Mouse (Mus musculus): ENCODE measurements at regions not wholly inside any gene's neighbourhood (a gene's known extent, or its start where the extent isn't known, plus 50 kb on each side); places are given as distances from the start of the nearest gene placed in this dataset.

DNA sequence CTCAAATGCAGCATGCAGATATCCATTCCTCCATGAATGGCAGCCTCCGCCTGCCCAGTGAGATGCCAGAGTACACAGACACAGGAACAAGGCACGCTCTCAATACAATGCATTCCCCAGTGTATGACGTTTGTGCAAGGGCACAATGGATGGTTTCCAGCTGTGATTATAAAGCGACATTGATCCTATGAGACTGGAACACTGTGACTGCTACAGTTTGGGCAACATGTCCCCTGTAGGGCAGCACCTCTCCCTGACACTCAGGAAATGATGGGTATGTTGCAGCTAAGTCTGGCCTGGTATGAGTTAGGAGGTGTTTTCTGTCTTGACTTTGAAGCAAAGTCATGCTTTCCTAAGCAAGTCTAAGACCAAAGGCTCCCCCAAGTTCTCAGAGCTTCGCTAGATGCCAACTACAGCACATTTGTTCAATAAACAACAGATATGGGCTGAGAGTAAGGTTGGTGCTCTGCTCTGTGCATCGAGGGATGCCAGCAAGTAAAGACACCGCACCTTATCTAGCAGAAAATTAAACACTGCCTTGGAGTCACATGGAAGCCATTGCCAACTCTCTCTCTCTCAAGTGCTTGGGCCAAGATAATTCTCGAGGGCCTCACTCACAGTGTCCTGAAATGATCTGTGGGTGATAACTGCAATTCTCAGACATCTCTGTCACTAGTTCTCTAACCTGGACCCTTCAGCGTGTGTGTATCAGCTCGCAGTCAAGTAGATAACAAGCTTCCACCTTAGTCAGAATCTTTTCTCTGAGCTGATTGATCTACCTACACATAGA, 124.1 kb upstream of the Thbs1 start:
- ATAC-seq (ENCODE audit: low FRiP score), result no peak
- 79% methylated on average over 10 of the region's 10 CpGs for WGBS
- Histone ChIP-seq H3K4me1 (replicated peaks) (0 out of 2 replicates have a peak, but pooled peaks cover 5% of the 10 kb centered on the region), H3K36me3 (no peaks in the 10 kb centered on the region), H3K4me3 (no peak overlapping the region), H3K4me2 (no peak overlapping the region), H3K9me3 (no peaks in the 10 kb centered on the region), H3K9ac (no peak overlapping the region), H3K27ac (no peak overlapping the region), H3K27me3 (no peaks in the 10 kb centered on the region)

DNA sequence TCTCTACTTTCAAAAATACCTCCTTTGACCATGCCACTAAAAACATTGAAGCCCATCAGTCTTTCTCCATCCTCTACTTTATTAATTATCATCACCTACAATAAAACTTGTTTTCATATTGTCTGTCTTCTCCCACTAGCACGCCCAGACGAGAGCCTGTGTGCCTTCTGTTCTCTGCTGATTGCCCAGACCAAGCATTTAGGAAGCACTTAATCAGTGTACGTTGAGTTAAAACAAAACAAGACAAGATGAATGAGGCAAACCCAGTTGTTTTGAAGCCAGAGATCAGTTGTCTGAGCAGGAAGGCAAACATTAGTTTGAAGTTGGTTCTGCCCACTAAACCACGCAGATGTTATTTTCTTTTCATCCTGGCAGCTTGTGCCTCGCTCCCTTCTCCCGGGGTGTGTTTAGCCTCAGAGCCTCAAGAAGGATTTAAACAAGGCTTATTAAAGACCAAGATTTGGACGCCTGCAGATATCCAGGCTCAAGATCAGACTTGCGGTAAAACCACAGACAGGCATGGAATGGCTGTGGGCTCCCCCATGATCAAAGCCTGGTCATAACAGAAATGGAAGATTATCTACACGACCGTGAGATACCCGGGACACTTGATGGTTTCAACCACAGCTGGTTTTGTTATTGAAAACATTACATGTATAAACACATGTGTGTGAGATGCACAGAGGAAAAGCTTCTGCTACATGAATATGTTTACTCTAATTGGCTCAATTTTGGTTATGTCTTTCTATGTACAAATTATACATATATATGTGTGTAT, 123.1 kb upstream of the Thbs1 start:
- no peak overlapping the region for H3K4me2 ChIP-seq
- H3K9me3 ChIP-seq, result no peaks in the 10 kb centered on the region
- 78% methylated on average over 11 of the region's 11 CpGs for WGBS
- no peak overlapping the region for H3K9ac ChIP-seq
- ATAC-seq (ENCODE audit: low FRiP score), result no peak
- no peak overlapping the region for H3K4me3 ChIP-seq
- H3K4me1 ChIP-seq (replicated peaks), result 0 out of 2 replicates have a peak, but pooled peaks cover 5% of the 10 kb centered on the region
- H3K27ac ChIP-seq, result no peak overlapping the region
- no peaks in the 10 kb centered on the region for H3K27me3 ChIP-seq
- no peaks in the 10 kb centered on the region for H3K36me3 ChIP-seq

GRCm38 (mm10) chr2:117989215-117989614, 122.5 kb upstream of the Thbs1 start:
- no peak overlapping the region for H3K4me3 ChIP-seq
- H3K4me2 ChIP-seq, result no peak overlapping the region
- no peaks in the 10 kb centered on the region for H3K27me3 ChIP-seq
- no peaks in the 10 kb centered on the region for H3K9me3 ChIP-seq
- H3K27ac ChIP-seq, result no peak overlapping the region
- no peak for ATAC-seq (ENCODE audit: low FRiP score)
- 89% methylated on average over 8 of the region's 8 CpGs for WGBS
- H3K9ac ChIP-seq, result no peak overlapping the region
- H3K4me1 ChIP-seq (replicated peaks), result 0 out of 2 replicates have a peak, but pooled peaks cover 5% of the 10 kb centered on the region
- H3K36me3 ChIP-seq, result no peaks in the 10 kb centered on the region

- no peaks in the 10 kb centered on the region for H3K36me3 ChIP-seq
- H3K9me3 ChIP-seq, result no peaks in the 10 kb centered on the region
- no peak overlapping the region for H3K4me3 ChIP-seq
- WGBS, result 77% methylated on average over 14 of the region's 14 CpGs
- H3K4me1 ChIP-seq (replicated peaks), result no peaks in the 10 kb centered on the region
- no peak overlapping the region for H3K9ac ChIP-seq
- H3K27ac ChIP-seq, result no peak overlapping the region
- ATAC-seq (ENCODE audit: low FRiP score), result no peak
- H3K4me2 ChIP-seq, result no peak overlapping the region
- H3K27me3 ChIP-seq, result no peaks in the 10 kb centered on the region
Measured at GRCm38 (mm10) chr2:117996130-117997083, 115.3 kb upstream of the Thbs1 start.

- Histone ChIP-seq H3K9ac (no peak overlapping the region), H3K9me3 (no peaks in the 10 kb centered on the region), H3K4me3 (no peak overlapping the region), H3K27me3 (no peaks in the 10 kb centered on the region), H3K4me2 (no peak overlapping the region), H3K27ac (no peak overlapping the region), H3K4me1 (replicated peaks) (no peaks in the 10 kb centered on the region), H3K36me3 (no peaks in the 10 kb centered on the region)
- ATAC-seq (ENCODE audit: low FRiP score), result no peak
- 72% methylated on average over 6 of the region's 6 CpGs for WGBS
Measured at GRCm38 (mm10) chr2:117999641-118000040, 112.0 kb upstream of the Thbs1 start.

GRCm38 (mm10) chr2:118004191-118004590, 107.5 kb upstream of the Thbs1 start:
- Histone ChIP-seq H3K4me2 (no peak overlapping the region), H3K36me3 (no peaks in the 10 kb centered on the region), H3K4me3 (no peak overlapping the region), H3K27me3 (no peaks in the 10 kb centered on the region), H3K4me1 (replicated peaks) (no peaks in the 10 kb centered on the region), H3K9ac (no peak overlapping the region), H3K9me3 (no peaks in the 10 kb centered on the region), H3K27ac (no peak overlapping the region)
- 92% methylated on average over 5 of the region's 5 CpGs for WGBS
- ATAC-seq (ENCODE audit: low FRiP score), result no peak

DNA sequence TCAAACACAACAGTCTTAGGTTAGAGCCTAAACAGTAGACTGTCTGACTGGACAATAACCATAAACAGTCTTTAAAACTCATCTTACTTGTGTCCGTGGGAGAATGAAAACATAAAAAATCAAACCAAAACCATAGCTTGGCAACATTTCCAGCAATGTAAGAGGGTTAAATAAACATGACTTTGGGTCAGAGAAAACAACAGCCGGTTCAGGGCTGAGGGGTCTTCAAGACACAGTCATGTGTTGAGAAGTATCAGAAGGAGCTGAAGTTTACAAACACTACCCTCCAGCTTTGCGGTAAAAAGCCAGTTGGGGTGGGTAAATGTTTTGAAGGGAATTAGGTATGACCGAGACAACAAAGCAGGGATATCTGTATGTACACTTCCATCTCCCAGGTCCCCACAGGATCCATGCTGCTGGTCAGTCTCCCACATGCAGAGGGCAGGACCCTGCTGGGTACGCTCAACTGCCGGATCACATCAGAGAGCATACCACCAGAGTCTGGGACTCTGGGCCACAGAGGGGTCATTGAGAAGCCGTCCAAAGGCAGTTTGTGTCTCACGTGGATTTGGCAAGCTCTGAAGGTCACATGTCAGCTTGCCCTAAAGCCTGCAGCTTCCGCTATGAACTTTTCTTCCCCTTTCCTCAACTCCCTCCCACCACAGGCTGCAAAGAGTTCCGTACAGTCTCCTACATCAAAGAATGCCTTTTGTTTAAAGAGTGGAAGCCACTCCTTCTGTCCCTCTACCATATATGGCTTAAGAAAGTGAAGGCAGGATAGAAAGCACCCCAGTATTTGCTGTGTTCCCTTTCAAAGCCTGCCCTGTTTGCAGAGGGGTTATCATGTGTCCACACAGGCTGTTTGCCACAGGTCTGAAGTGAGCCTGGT, 103.9 kb upstream of the Thbs1 start:
- Histone ChIP-seq H3K27ac (no peak overlapping the region), H3K4me1 (replicated peaks) (no peaks in the 10 kb centered on the region), H3K9ac (no peak overlapping the region), H3K4me3 (no peak overlapping the region), H3K27me3 (no peaks in the 10 kb centered on the region), H3K4me2 (no peak overlapping the region), H3K9me3 (no peaks in the 10 kb centered on the region), H3K36me3 (no peaks in the 10 kb centered on the region)
- ATAC-seq (ENCODE audit: low FRiP score), result no peak
- 64% methylated on average over 10 of the region's 10 CpGs for WGBS

GRCm38 (mm10) chr2:118011679-118012078, 100.0 kb upstream of the Thbs1 start:
- H3K9me3 ChIP-seq, result no peaks in the 10 kb centered on the region
- H3K27ac ChIP-seq, result no peak overlapping the region
- H3K4me3 ChIP-seq, result no peak overlapping the region
- no peak for ATAC-seq (ENCODE audit: low FRiP score)
- no peaks in the 10 kb centered on the region for H3K36me3 ChIP-seq
- H3K9ac ChIP-seq, result no peak overlapping the region
- H3K4me1 ChIP-seq (replicated peaks), result no peaks in the 10 kb centered on the region
- H3K27me3 ChIP-seq, result no peaks in the 10 kb centered on the region
- no peak overlapping the region for H3K4me2 ChIP-seq
- WGBS, result 92% methylated on average over 7 of the region's 7 CpGs

DNA sequence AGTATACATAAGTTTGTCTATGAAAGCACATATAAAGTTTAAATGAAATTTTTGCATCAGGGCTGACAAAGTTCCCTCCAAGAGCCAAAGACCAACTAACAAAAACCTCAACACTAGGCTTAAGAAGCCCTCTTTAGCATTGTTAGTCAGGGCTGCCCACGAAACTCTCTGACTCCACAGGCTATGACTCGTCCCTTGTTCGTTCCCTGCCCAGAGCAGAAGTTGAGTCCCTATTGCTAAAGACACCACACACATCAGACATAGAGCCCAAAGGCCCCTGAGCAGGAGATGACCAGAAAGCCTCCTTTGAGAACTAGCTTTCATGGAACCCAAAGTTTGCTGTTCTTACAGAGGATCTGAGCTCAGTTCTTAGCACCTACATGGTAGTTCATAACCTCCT, 99.5 kb upstream of the Thbs1 start:
- no peak overlapping the region for H3K27ac ChIP-seq
- H3K4me1 ChIP-seq (replicated peaks), result no peaks in the 10 kb centered on the region
- no peaks in the 10 kb centered on the region for H3K9me3 ChIP-seq
- H3K27me3 ChIP-seq, result no peaks in the 10 kb centered on the region
- no peak overlapping the region for H3K4me2 ChIP-seq
- WGBS, result 90% methylated on average over 3 of the region's 3 CpGs
- ATAC-seq (ENCODE audit: low FRiP score), result no peak
- no peaks in the 10 kb centered on the region for H3K36me3 ChIP-seq
- H3K9ac ChIP-seq, result no peak overlapping the region
- no peak overlapping the region for H3K4me3 ChIP-seq

DNA sequence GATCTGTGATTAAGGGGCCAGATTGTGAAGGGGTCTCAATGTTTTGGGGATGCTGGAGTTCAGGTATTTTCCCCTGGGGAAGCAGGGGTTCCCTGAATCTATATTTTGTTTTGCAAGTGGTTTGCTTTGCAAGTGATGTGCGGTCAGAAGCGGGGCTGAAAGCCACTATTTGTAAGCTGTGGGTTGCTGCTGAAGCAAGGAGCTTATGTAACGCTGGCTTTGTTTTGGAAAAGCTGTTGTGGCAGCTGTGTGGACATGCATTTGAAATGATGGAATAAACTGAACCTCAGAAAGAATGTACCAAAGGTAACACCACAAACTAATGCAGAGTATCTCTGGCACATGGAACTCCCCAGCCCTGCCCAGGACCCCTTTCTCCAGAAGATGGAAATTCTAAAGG, 98.5 kb upstream of the Thbs1 start:
- Histone ChIP-seq H3K4me1 (replicated peaks) (no peaks in the 10 kb centered on the region), H3K27ac (no peak overlapping the region), H3K36me3 (no peaks in the 10 kb centered on the region), H3K4me2 (no peak overlapping the region), H3K27me3 (no peaks in the 10 kb centered on the region), H3K9me3 (no peaks in the 10 kb centered on the region), H3K9ac (no peak overlapping the region), H3K4me3 (no peak overlapping the region)
- 84% methylated on average over 3 of the region's 3 CpGs for whole genome bisulfite sequencing
- no peak for ATAC-seq (ENCODE audit: low FRiP score)

GRCm38 (mm10) chr2:118015182-118015581, 96.5 kb upstream of the Thbs1 start:
- no peak for ATAC-seq (ENCODE audit: low FRiP score)
- WGBS, result 82% methylated on average over 1 of the region's 1 CpGs

More at GRCm38 (mm10) chr2:118015182-118015581, 96.5 kb upstream of the Thbs1 start:
- Histone ChIP-seq H3K36me3 (no peaks in the 10 kb centered on the region), H3K4me3 (no peak overlapping the region), H3K9ac (no peak overlapping the region), H3K27ac (no peak overlapping the region), H3K4me1 (replicated peaks) (no peaks in the 10 kb centered on the region), H3K27me3 (no peaks in the 10 kb centered on the region), H3K4me2 (no peak overlapping the region), H3K9me3 (no peaks in the 10 kb centered on the region)
